Mouse (Mus musculus): Measurements from ENCODE around the gene Traf2.
A peak's percentile ranks its signal among the peaks of the same experiment; 100 is the strongest.

The Traf2 gene

DNA sequence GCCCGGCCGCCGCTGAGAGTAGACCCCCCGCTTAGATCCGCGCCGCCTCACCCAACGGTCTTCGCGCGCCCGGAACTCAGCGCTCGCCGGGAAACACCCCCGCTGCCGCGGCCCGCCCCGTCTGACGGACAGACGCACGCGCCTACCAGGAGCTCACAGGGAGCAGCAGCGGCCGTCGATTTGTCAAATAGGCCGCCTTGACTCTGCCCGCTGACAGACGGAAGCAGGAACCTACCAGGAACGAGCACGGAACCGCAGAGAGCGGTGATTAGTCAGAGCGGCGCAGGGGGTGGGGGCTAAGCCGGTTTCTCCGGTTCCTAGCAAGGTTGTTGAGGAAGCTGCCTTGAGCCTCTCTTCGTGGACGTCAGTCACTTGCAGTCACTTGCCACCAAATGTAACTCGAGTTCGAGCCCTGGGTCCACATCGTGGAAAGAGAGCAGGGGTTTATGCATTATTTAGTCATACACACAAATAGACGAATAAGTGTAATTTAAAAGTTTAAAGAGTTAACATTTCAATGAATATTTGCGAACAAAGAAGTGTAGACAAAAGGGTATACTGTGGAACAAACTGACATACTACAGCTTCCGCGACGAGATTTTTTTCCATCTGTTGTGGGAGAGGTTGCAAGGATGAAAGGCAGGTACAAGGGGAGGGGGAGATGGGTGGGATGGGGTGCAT is at the start of gene Traf2:
TSS of gene Traf2 (minus strand) at position 130 of the 681 bp plus-strand sequence.
- peak; percentile 99 to 100 for DNase-seq

GRCm38 (mm10) chr2:25591863-25592262 is 45.1 kb upstream of the Traf2 start:
- DNase-seq = peak; percentile 42 to 61

DNA sequence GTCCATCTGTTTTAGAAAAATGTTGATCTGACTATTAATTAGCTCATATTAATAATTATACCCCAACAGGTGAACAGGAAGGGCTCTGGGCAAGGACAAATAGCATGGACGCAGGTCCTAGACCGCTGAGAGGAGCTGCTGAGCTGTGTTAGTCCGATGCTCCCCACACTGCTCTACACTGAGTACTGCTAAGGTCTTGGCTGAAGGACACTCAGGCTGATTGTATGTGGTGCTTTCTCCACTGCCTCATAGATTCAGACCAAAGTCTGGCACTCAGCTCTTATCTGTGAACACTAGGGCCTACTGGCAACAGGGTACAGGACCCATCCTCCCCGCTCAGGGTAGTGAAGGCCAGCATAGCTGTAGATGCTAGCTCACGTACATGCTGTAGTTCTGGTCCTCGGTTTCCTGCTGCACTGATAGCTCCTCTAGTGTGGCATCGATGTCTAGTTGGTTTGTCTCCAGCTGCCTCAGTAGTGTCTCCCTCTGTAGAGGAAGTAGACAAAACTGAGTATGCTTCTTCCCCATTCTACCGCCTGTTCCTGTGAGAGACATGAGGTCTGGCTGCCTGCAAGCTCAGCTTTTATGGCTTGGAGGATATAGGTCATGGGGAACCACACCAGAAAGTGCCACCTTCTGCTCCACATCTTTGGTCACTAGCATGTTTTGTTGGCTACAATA is 41.6 kb upstream of the Traf2 start:
- no peak for DNase-seq

DNA sequence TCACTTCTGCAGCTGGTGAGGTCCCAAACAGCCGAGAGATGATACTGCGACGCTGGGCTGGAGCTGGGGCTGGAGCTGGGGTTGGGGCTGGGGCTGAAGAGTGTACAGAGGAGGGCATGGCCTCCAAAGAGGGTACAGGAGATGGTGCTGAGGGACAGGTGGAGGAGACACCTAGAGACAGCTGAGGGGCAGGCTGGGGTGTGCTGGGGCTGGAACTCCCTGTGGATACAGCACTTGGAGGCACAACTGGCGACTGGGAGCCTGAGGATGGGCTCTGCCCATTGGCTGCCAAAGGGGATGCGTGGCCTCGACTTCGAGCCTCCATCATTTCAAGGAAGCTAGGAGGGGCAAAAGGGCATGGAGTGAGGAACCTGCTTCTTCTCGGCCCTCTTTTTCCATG is 40.5 kb upstream of the Traf2 start:
- DNase-seq = no peak

GRCm38 (mm10) chr2:25585601-25586000 is 38.9 kb upstream of the Traf2 start:
- DNase-seq = no peak

- no peak for DNase-seq
These were observed 38.1 kb upstream of the Traf2 start for GRCm38 (mm10) chr2:25584856-25585255.

DNA sequence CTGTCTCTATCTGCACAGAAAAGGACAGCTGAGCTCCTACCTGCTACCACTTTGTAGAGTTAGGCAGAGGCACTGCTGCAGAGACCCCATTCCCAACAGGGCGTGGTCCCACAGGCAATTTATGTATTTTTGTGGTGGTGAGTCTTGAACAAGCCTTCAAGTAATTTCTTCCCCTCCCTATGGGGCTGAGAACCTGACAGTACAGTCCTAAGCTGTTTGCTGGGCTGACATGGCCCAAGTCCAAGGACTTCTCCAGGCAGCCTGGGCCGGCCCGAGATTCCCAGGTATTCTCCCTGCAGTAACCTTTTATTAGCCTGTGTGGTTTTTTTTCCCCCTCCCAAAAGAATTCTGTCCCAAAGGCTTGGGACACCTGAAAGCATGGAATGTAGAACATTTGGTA is 37.4 kb upstream of the Traf2 start:
- no peak for DNase-seq

DNA sequence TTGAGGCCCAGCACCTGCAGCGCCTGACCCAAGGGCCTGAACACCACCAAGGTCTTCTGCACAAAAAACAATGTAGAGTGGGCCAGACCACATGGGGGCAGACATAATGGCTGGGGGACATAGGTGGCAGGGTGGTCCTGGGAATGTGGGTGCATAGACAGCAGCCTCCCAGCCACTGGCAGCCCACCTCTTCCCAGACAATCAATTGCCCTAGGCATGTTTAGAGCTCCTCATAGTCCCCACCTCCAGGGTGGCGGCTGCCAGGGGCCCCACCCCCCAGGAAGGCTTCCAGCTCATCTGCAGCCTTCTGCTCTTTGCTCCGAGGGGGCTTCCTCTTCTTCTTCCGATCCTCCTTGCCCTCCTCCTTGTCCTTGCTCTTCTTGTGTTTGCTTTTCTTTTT is 36.8 kb upstream of the Traf2 start:
- no peak for DNase-seq

DNA sequence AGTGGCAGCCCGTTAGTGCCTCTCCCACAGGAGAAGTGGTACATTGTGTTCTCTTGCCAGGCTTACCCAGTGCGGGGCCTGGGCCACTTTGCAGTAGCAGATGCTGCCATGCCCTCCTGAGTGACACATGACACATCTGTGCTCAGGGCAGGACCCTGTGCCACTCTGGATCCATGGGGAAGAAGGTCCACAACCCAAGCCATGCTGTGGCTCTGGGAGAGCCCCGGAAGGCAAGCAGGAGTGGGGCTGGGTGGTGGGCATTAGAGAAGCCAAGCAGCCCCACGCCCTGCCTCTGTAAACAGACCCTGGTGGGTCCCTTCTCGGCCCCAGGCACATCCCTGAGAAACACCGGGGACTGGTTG is 36.4 kb upstream of the Traf2 start:
- DNase-seq = no peak

DNA sequence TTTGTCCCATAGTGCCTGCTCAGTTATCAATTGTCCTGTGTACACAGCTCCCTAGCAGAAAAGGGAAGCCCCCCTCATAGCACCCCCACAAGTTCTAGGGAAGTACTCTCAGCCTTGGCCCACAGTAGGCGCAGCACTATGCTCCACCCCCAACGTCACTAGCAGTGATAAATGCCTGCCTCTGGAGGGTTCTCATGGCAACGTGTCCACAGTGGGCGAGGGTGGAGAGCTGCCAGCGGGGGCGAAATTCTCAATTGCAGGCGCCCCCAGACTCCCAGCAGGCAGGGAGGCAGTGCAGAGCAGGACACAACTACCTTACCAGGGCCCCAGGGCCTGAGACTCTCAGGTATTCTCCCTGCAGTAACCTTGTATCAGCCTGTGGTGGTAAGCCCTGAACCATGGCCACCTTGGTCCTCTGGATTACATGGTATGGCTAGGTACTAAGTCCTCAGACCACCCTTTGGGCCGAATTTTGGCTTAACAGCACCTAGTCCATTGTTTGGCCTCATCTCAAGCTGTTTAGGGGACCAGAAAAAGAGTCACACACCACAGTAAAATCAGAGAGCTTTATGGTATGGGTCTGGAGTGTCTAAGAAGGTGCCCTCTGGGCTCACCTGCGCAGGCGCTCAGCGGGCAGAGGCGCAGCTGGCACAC is 35.9 kb upstream of the Traf2 start:
- no peak for DNase-seq

DNA sequence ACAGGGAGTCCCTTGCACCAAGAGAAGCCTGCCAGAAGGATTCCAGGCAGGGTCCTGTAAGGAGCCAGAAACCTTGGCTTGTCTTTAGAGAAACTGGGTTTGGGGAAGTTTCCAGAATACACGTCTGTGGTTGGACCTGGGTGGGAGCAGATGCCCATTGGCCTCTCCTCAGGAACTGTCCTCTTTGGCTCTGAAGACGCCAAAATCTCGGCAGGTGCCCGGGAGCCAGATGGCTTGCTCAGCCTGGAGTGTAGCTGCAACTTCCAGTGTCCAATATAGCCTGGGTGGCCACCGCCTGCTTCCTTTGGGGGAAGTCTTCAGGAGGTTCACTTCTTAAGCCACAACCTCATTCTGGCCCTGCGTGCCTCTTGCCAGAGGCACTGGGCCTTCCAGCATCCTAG is 35.2 kb upstream of the Traf2 start:
- no peak for DNase-seq

- peak; percentile 56 to 57 for DNase-seq
These were observed 34.6 kb upstream of the Traf2 start, which contains the start of gene Ajm1 for GRCm38 (mm10) chr2:25581294-25581864. Ajm1 (minus strand) TSS chr2:25581757.

DNA sequence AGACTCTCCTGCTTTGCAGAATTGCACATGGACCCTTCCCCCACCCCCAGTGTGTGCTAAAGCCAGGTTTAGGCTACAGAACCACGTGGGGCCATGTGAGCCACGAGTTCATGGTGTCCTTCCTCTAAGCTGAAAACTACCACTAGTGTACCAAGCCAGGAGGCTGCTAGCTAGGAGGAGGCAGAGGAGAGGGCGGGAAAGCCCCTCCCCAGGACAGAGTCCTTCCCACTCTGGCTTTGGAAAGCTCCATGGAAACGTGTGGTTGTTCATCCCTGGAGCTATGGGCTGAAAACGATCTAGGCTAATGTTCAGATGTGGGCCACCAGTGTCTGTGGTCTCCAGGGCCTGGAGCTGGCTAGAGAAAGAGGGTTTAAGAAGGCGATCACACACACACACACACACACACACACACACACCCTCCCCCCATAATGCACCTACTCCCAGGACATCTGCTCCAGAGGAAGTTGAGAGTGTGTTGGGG is 33.9 kb upstream of the Traf2 start:
- no peak for DNase-seq

- DNase-seq = peak in 1 of 2 experiments; percentile 47
These were observed 33.2 kb upstream of the Traf2 start for GRCm38 (mm10) chr2:25579737-25580460.

GRCm38 (mm10) chr2:25578796-25579736 is 32.3 kb upstream of the Traf2 start:
- no peak for DNase-seq

GRCm38 (mm10) chr2:25577951-25578795 is 31.4 kb upstream of the Traf2 start:
- no peak for DNase-seq

DNA sequence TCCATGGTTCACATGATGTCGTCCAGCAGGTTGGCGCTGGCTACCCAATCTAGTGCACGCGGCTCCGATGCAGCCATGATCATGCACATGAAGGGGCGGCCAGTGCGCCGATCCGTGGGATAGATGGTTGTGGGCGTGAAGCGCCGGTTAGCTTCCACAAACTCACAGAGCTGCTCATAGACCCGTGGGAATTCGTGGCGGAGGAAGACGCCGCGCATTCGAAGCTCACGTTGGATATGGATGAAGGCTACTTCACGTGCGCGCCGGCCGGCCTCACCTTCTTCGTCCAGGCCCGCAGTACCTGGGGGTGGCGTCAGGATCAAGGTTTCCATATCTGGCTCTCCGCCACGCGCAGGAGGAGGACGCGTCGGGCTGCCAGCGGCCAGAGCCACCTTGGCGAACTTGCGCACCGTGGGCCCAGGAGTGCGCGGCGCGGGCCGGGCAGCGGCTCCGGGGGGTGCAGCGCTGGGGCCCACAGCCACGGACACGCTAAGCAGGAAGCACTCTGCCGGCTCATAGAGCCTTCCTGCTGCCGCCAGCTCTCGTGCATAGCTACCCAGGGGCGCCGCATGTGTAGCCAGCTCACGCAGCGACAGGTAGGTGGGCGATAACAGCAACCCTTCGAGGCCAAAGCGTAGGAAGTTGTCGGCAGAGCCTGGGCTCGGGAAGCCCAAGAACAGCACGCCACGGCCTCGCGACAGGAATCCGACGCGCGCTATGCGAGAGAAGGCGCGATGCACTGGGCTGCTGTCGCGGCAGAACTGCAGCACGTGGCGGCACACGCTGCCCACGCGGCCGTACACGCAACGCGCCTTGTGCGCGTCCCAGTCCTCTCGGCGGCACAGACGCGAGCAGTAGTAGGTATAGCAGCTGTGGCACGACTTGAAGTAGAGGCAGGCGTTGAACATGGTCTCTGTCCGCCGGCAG is 30.5 kb upstream of the Traf2 start:
- no peak for DNase-seq

DNA sequence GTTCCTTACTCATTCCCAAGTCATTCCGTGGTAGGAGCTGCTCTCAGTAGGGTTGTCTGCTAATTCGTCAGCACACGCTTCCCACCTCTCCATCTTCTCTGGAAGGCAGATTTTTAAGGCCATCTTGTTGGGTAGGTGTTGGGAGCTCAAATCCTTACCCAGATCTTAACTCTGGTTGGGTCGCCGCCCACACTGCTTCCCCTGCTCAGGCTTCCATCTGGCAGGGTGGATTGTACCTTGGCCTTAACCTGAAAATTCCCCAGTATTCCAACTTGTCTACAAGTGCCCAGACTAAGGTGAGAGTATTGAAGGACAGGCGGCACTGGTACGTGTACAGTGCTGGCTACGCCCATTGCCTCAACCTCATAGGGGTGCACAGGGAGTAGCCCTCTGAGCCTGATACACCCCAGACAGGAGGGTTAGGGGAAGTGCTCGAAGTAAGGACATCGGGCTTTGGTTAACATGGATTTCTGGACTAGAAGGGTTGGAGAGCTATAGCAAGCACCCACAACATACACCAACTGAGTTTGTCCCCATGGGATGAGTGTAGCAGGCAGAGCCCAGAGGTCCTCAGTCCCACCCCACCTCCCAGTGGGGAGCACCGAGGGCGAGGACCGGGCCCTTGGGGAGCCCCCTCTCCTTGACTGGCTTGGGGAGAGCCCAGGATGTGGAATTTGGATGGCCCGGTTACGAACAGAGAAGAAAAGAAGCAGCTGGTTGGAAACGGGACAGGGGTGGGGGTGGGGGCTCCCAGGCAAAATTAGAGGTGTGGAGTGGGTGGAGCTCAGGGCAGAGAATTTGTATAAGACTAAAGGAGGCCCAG is 29.5 kb upstream of the Traf2 start:
- no peak for DNase-seq
